Mouse (Mus musculus) liver, adult 2 months (tissue): ENCODE results near the gene Sbno2.

ENCODE experiments used
- CTCF ChIP-seq: fragments of 200-500 bp; IDR thresholded peaks from 2 replicates; pipeline ENCODE4 v1.5.1; 2011; ENCODE audit warnings: low read depth, low read length, control low read depth
- POLR2A ChIP-seq: fragments of 200-500 bp; IDR thresholded peaks from 2 replicates; pipeline ENCODE4 v1.6.1; 2011; ENCODE audit warnings: low read length, control low read depth; ENCODE audit not compliant: insufficient read depth; ENCODE audit errors: extremely low read depth

- no peak for TF ChIP-seq POLR2A
- TF ChIP-seq CTCF = no peak
Observed at GRCm38 (mm10) chr10:80035686-80036085, 69.7 kb downstream of the Sbno2 start.
